Mouse (Mus musculus) erythroblast, embryonic 14.5 days (primary cell): ENCODE measurements around the gene Etv5. TPM values are rescaled to one million over a fixed set of nuclear protein-coding genes. Genes with fewer than 3 reads are reported as not detected.

Experiments
- H3K27me3 ChIP-seq: 2 replicates; pipeline ENCODE4 v1.6.1; 2012; ENCODE audit warnings: inconsistent platforms; ENCODE audit not compliant: control insufficient read depth
- H3K36me3 ChIP-seq: 2 replicates; pipeline ENCODE4 v1.6.1; 2012; ENCODE audit warnings: mild to moderate bottlenecking, inconsistent platforms; ENCODE audit not compliant: control insufficient read depth
- H3K4me1 ChIP-seq: 2 replicates; pipeline ENCODE4 v1.6.1; 2012; ENCODE audit warnings: inconsistent platforms; ENCODE audit not compliant: control insufficient read depth
- H3K4me3 ChIP-seq: replicated peaks from 2 replicates; pipeline ENCODE3; 2012; ENCODE audit warnings: moderate library complexity, mild to moderate bottlenecking, inconsistent platforms
- H3K9me3 ChIP-seq: 2 replicates; pipeline ENCODE4 v1.6.1; 2012; ENCODE audit warnings: low read length, inconsistent platforms, mixed read lengths; ENCODE audit not compliant: control insufficient read depth
- GATA1 ChIP-seq: IDR thresholded peaks from 2 replicates; pipeline ENCODE4 v1.6.1; 2012; ENCODE audit warnings: low read length, inconsistent platforms, mixed read lengths
- TAL1 ChIP-seq: IDR thresholded peaks from 3 replicates; pipeline ENCODE4 v1.6.1; 2012; ENCODE audit warnings: low read length, inconsistent platforms, mixed read lengths
- polyA plus RNA-seq: library from polyadenylated mRNA; stranded (reverse); fragments of >175 nt; gene quantifications from 2 replicates; pipeline ENCODE4 v1.2.3, GENCODE M21; 2012

Gene Etv5
- polyA plus RNA-seq, 1 experiment = 0.18 TPM

DNA sequence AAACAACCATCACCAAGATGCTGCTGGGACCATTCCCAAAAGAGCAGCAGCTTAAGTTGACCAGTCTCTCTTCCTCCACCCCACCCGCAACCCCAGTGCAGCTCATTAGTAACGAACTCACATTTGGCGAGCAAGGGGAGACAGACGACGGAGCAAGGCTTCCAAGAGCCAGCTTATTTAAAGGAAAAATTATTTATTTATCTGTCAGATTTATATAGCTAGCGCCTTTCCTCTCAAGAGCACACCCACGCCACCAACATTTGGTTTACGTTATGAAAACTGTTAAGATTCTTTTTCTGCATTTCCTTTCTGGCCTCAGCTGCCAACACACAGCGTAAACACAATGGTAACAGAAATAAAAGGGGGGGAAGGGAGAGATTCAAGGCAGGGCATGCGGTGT is 34.0 kb downstream of the Etv5 start:
- Histone ChIP-seq H3K36me3 (no peaks in the 10 kb centered on the region; the same call in 1 of the 2 replicates), H3K27me3 (no peaks in the 10 kb centered on the region), H3K4me1 (peaks cover 6% of the 10 kb centered on the region; the same call in 1 of the 2 replicates), H3K4me3 (no peak overlapping the region), H3K9me3 (no peaks in the 10 kb centered on the region)
- TF ChIP-seq TAL1 (no peak), GATA1 (no peak)

DNA sequence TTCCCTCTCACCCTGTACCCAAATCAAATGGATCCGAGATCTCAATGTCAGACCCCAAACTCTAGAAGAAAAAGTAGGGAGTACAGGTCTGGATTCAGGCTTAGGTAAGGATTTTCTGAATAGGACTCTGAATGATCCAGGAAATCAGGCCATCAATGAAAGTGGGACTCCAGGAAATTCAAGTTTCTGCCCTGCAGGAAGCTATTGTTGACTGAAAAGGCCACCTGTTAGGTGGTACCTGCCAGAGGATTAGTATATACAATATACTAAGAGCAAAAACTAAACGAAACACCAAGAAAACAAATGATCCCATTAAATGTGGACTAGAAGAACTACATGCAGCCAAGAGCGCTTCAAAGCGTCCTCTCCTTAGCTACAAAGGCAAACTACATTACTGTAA is 35.8 kb downstream of the Etv5 start:
- Histone ChIP-seq H3K27me3 (no peaks in the 10 kb centered on the region), H3K36me3 (no peaks in the 10 kb centered on the region; the same call in 1 of the 2 replicates), H3K4me3 (no peak overlapping the region), H3K9me3 (no peaks in the 10 kb centered on the region), H3K4me1 (no peaks in the 10 kb centered on the region)
- no peak for TF ChIP-seq TAL1
- TF ChIP-seq GATA1 = no peak

DNA sequence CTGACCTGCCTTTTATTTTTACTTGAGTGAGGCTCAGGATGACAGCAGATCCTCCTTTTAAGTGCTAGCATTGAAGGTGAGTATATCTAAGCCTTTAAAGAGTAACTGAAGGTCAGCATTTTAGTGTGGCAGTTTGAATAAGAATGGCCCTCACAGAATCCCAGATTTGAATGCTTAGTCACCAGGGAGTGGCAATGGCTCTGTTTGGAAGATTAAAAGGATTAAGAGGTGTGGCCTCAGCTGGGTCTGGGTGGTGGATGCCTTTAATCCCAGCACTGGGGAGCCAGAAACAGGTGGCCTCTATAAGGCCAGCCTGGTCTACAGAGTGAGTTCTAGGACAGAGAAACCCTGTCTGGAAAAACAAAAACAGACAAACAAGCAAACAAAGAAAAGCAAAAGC is 36.9 kb downstream of the Etv5 start:
- TF ChIP-seq GATA1 (no peak), TAL1 (no peak)
- Histone ChIP-seq H3K4me3 (no peak overlapping the region), H3K4me1 (no peaks in the 10 kb centered on the region), H3K9me3 (no peaks in the 10 kb centered on the region), H3K36me3 (no peaks in the 10 kb centered on the region; the same call in 1 of the 2 replicates), H3K27me3 (no peaks in the 10 kb centered on the region)

DNA sequence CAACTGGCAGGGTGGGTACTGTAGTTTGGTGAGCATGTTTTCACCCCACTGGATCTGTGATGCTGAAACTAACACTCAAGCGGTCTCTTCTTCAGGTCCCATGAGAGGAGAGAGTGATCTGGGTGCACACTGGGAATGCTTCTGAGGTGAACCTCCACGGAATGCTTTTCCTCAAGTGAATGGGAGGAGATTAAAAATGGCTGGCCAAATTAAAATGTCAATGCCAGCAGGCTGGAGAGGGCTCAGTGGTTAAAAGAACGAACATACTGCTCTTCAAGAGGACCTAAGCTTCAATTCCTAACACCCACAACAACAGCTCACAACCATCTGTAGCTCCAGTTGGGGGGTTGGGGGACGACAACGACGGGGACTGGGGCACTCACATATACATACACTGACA is 39.3 kb downstream of the Etv5 start:
- Histone ChIP-seq H3K9me3 (no peaks in the 10 kb centered on the region), H3K4me1 (no peaks in the 10 kb centered on the region), H3K4me3 (no peak overlapping the region), H3K36me3 (no peaks in the 10 kb centered on the region; the same call in 1 of the 2 replicates), H3K27me3 (no peaks in the 10 kb centered on the region)
- no peak for TF ChIP-seq GATA1
- no peak for TF ChIP-seq TAL1

DNA sequence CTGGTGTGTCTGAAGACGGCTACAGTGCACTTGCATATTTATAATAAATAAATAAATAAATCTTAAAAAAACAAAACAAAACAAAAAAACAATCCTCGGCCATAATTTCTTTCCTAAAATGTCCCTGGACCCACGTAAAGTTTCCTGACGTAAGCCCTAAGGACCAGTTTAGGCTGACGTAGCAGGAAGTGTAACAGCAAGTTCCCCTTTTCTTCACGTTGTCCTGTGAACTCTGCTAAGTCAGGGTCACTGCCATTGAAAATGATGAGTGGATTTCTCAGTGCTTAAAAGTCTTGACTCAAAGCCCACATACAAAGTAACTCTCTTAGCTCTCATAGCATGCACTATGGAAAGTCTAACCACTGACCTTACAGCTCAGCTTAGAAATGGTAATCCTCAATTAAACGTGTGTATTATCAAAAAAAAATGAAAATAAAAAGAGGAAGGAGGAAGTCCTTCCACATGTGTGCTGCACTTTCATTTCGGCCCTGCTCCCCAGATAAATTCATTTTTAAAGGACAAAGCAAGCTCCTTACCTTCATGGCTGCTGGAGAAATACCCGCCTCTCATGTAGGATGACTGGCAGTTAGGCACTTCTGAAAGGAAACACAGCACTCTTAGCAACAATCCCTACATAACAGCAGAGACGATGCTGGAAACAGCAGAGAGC is 40.6 kb downstream of the Etv5 start:
- TF ChIP-seq GATA1 = no peak
- TF ChIP-seq TAL1 = no peak
- Histone ChIP-seq H3K36me3 (no peaks in the 10 kb centered on the region; the same call in 1 of the 2 replicates), H3K4me1 (no peaks in the 10 kb centered on the region), H3K4me3 (no peak overlapping the region), H3K9me3 (no peaks in the 10 kb centered on the region), H3K27me3 (no peaks in the 10 kb centered on the region)

DNA sequence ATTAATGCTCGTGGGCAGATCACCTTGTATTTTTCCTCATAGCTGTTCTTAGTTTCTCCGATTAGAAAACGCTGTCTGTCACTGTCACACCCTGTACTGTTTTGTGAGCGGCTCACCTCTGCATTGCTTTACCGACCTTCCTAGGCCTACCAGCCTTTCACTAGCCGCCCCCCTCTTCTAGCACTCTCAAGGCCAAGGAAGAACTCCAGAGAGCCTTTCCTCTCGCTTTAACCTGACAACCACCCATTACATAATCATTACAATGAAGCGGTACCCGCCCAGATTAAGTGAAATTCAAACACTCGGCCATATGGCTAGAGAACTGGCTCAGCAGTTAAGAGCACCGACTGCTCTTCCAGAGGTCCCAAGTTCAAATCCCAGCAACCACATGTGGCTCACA is 41.2 kb downstream of the Etv5 start:
- Histone ChIP-seq H3K4me1 (no peaks in the 10 kb centered on the region), H3K9me3 (no peaks in the 10 kb centered on the region), H3K36me3 (no peaks in the 10 kb centered on the region; the same call in 1 of the 2 replicates), H3K27me3 (no peaks in the 10 kb centered on the region), H3K4me3 (no peak overlapping the region)
- no peak for TF ChIP-seq TAL1
- no peak for TF ChIP-seq GATA1

DNA sequence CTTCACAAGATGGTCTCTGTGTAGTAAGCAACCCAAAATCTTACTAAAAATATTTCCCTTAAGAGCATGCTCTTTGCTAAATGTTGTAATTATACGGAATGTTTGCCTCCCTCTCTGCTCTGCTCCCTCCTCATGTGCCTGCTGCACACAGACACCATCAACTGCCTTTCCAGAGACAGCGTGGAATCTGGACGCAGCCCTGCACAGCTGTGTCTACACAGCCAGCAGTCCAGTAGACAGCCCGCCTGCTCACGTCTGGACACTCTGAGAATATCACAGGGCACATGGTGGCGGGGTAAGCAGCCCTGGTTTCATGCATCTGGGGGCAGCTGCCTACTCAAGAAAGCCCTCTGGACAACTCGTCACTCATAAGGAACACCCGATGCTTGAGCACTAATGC is 43.1 kb downstream of the Etv5 start:
- Histone ChIP-seq H3K36me3 (no peaks in the 10 kb centered on the region; the same call in 1 of the 2 replicates), H3K4me1 (no peaks in the 10 kb centered on the region), H3K9me3 (no peaks in the 10 kb centered on the region), H3K27me3 (no peaks in the 10 kb centered on the region), H3K4me3 (no peak overlapping the region)
- no peak for TF ChIP-seq TAL1
- TF ChIP-seq GATA1 = no peak

DNA sequence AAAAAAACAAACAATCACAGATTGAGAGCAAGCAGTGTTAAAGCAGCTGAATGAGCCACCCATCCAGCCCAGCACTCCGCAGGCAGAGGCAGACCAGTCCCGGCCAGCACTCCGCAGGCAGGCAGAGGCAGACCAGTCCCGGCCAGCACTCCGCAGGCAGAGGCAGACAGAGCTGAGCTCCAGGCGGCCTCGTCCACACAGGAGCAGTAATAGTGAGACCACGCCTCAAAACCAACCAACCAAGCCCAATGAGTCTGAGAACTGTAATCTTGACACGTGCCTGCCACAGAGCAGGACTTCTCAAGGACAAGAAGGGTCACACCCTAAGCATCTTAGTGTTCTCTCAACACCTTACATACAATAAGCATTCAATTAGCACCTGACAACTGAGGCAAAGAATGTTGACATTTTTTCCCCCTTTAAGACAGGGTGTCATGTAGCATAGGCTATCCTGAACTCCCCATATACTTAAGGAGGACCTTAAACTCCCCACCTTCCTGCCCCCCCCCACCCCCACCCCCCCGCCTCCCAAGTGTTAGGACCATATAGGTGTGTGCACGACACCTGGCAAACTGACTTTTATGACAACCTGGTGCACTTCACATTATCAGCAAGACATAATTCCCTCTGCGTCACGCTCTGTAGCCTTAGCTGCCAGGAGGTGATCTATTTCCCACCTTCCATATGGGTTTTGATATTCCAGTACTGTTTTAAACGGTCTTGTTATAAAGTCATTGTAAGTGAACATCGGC is 44.2 kb downstream of the Etv5 start:
- Histone ChIP-seq H3K9me3 (no peaks in the 10 kb centered on the region), H3K4me1 (no peaks in the 10 kb centered on the region), H3K4me3 (no peak overlapping the region), H3K36me3 (no peaks in the 10 kb centered on the region; the same call in 1 of the 2 replicates), H3K27me3 (no peaks in the 10 kb centered on the region)
- no peak for TF ChIP-seq TAL1
- TF ChIP-seq GATA1 = no peak

DNA sequence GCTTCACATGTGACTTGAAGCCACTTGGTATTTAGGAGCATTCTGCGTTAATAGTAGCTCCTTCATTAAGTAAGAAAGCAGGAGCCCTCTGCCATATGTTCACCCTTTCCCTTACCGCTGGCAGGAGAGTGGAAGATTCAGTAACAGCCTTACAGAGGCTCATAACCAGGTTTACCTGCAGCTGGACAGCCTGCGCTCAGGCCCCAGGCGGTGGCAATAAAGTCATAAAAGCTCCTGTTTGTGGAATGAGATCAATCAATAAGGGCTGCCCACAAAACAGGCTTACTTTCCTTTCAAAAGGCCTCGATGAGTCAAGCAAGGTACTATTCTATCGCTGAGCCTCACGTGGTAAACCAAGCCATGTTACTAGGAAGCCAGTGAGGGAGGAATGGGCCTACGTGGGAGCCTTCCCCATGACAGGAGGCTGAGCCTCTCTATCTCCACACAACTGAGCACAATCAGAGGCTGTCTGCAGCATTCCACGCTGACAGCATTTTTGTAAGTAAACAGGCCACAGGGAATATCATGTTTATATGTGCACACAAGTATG is 49.1 kb downstream of the Etv5 start:
- Histone ChIP-seq H3K36me3 (peaks cover 2% of the 10 kb centered on the region; the same call in 1 of the 2 replicates), H3K4me1 (no peaks in the 10 kb centered on the region)
- TF ChIP-seq GATA1 = no peak
- TF ChIP-seq TAL1 = no peak

More for the DNA sequence above, 49.1 kb downstream of the Etv5 start:
- H3K27me3 ChIP-seq = no peaks in the 10 kb centered on the region
- H3K4me3 ChIP-seq = no peak overlapping the region
- H3K9me3 ChIP-seq = no peaks in the 10 kb centered on the region
